Mouse (Mus musculus): ENCODE data around the gene Ralgapa1.

GRCm38 (mm10) chr12:55568466-55568865 is 252.5 kb downstream of the Ralgapa1 start:
- TF ChIP-seq CTCF (IDR thresholded peaks at IDR 0.05 in 2 of 3, conservative IDR thresholded peaks at IDR 0.05 in 1 of 3; ENCODE audit: control insufficient read depth in 1 of 3, insufficient read depth in 1 of 3, low read depth in 2 of 3, low read length in 3 of 3, poor library complexity in 1 of 3, severe bottlenecking in 1 of 3): no peak
- no peak for TF ChIP-seq ELF1 (IDR thresholded peaks at IDR 0.05; ENCODE audit: low read depth, low read length)
